Mouse (Mus musculus) forebrain, embryonic 13.5 days (tissue): ENCODE data around the gene Osbpl2. TPM values are rescaled to one million over a fixed set of nuclear protein-coding genes. Genes with fewer than 3 reads are reported as not detected.

Source experiments
- ATAC-seq: fragments of 200-750 bp; cut with Nextera tagmentation; 2 replicates; pipeline ENCODE4 v1.8.0; 2017
- H3K27ac ChIP-seq: fragments of 300-500 bp; sonication (generic); 2 replicates; pipeline ENCODE4 v1.5.1; 2015; ENCODE audit warnings: inconsistent platforms, mild to moderate bottlenecking, moderate library complexity
- H3K27me3 ChIP-seq: fragments of 300-500 bp; sonication (generic); 2 replicates; pipeline ENCODE4 v1.6.1; 2015; ENCODE audit warnings: mild to moderate bottlenecking, inconsistent platforms
- H3K36me3 ChIP-seq: fragments of 300-500 bp; sonication (generic); 2 replicates; pipeline ENCODE4 v1.6.1; 2015; ENCODE audit warnings: mild to moderate bottlenecking, inconsistent platforms; ENCODE audit not compliant: poor library complexity, severe bottlenecking
- H3K4me1 ChIP-seq: fragments of 300-500 bp; sonication (generic); 2 replicates; pipeline ENCODE4 v1.6.1; 2015; ENCODE audit warnings: inconsistent platforms
- H3K4me2 ChIP-seq: fragments of 300-500 bp; sonication (generic); 2 replicates; pipeline ENCODE4 v1.6.1; 2015; ENCODE audit warnings: inconsistent platforms, mild to moderate bottlenecking, moderate library complexity
- H3K4me3 ChIP-seq: fragments of 300-500 bp; sonication (generic); 2 replicates; pipeline ENCODE4 v1.5.1; 2015; ENCODE audit warnings: mild to moderate bottlenecking, inconsistent platforms
- H3K9ac ChIP-seq: fragments of 300-500 bp; sonication (generic); 2 replicates; pipeline ENCODE4 v1.6.1; 2015; ENCODE audit warnings: mild to moderate bottlenecking, inconsistent platforms
- H3K9me3 ChIP-seq: fragments of 300-500 bp; sonication (generic); replicated peaks from 2 replicates; pipeline ENCODE4 v1.6.1; 2016; ENCODE audit warnings: inconsistent platforms
- WGBS: fragments of 180-500 bp; shearing (Covaris S2); methylation state at CpG from one replicate; pipeline ENCODE4 v1.1.7; 2015; 5-methylcytosine and 5-hydroxymethylcytosine counted together
- polyA plus RNA-seq: library from polyadenylated mRNA; unstranded; fragments of >200 nt; fragmentation: Nextera tagmentation; extraction: Ambion mirVana; gene quantifications from 2 replicates; pipeline ENCODE4 v1.2.1, GENCODE M21; 2015

Osbpl2 gene
- polyA plus RNA-seq, 1 experiment from 2014 or later, result 48.8 TPM

DNA sequence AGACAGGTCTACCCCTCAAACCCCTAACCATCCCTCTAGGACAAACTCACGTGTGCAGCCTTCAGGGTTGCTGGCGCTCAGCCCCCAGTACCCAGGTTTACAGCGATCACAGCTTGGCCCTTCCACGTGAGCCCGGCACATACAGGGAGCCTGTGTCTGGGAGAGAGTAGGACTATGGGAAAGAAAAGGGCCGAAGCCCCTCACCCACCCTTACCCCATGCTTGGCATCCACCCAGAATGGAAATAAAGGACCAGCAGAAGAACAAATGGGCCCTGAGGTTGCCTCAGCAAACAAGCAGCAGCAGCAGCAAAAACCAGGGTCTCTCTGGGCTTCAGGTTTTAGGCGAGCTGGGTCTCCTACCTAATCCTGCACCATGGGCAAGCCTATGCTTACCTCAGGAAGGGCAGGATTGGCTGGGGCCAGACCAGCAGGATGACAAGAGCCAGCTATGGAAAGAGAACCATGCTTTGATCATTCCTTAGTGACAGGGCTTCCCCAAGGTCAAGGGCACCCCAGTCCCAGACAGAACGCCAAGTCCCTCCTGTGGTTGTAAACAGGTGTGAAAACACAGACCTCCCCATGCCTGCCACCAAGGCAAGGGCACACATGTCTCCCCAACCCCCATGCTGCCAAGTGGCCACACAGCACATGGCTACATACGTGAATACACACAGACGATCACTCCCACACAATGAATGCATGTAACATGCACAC is 78.4 kb downstream of the Osbpl2 start:
- Histone ChIP-seq H3K9ac (no peak overlapping the region), H3K27me3 (no peaks in the 10 kb centered on the region), H3K4me1 (peaks cover 11% of the 10 kb centered on the region), H3K27ac (peak overlapping the region; percentile 51; the same call in 1 of the 2 replicates), H3K9me3 (no peaks in the 10 kb centered on the region), H3K4me2 (no peak overlapping the region), H3K4me3 (no peak overlapping the region), H3K36me3 (no peaks in the 10 kb centered on the region)
- ATAC-seq, result peak; percentile 51; the same call in 1 of the 2 replicates
- WGBS, result 73% methylated on average over 10 of the region's 10 CpGs

DNA sequence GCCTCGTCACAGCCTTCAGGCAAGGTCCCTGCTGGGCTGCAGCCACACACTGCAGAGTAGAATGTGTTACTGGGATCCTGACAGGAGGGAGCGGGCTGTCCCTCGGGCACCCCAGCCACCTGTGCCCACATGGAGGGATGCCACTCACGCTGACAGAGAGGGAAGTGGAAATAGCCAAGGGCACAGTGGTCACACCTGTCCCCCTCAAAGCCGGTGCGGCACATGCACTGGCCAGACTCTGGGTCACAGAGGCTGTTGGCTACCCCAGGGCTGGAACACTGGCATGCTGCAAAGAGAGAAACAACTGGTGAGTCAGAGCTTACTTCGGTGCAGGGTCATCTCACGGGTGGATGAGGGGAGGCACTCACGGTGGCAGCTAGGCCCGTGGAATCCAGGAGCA is 79.7 kb downstream of the Osbpl2 start:
- WGBS, result 94% methylated on average over 10 of the region's 10 CpGs
- Histone ChIP-seq H3K4me2 (no peak overlapping the region), H3K4me1 (peaks cover 11% of the 10 kb centered on the region), H3K4me3 (no peak overlapping the region), H3K9me3 (no peaks in the 10 kb centered on the region), H3K27ac (0 out of 2 replicates have a peak overlapping the region, but pooled peaks have one; percentile 25), H3K27me3 (no peaks in the 10 kb centered on the region), H3K9ac (no peak overlapping the region), H3K36me3 (no peaks in the 10 kb centered on the region)
- no peak for ATAC-seq

DNA sequence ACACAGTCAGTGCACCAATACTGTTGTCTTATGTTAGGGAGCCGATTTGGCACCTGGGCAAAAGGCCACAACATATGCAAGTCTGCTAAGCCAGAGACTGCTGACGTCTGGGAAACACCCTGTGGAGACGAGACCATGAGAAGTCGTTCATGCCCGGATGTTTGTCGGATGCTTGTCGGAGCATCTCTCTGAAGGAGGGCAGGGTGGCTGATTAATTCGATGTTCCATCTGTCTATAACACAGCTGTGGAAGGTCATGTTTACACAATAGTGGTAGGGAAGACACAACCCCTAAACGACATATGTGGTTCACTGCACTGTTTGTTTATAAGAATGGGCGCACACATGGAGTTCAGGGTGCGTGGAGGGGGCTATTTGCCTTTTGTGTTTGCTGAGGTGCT is 81.6 kb downstream of the Osbpl2 start:
- H3K4me2 ChIP-seq, result no peak overlapping the region
- 68% methylated on average over 11 of the region's 11 CpGs for WGBS
- no peak for ATAC-seq
- no peaks in the 10 kb centered on the region for H3K9me3 ChIP-seq
- no peak overlapping the region for H3K27ac ChIP-seq
- H3K9ac ChIP-seq, result no peak overlapping the region
- no peaks in the 10 kb centered on the region for H3K36me3 ChIP-seq
- H3K27me3 ChIP-seq, result no peaks in the 10 kb centered on the region
- no peak overlapping the region for H3K4me3 ChIP-seq
- peaks cover 11% of the 10 kb centered on the region for H3K4me1 ChIP-seq

DNA sequence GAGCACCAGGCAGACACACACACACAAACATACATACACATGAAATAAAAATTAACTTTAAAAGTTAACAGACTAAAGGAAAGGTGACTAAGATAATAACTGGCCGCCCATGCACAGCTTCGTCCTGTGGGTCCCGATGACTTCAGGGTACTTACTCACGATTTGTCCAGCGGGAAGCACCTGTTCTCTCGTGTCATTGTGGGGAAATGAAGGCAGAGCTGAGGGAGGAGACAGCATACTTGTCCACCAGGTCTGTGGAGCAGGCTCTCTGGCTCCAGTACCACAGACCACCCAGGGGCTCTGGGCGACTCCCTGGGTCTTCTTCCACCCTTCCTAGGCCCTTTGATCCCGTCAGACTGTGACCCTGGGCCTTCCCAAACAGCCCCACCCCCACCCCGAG is 82.2 kb downstream of the Osbpl2 start:
- H3K36me3 ChIP-seq, result no peaks in the 10 kb centered on the region
- ATAC-seq, result no peak
- H3K4me3 ChIP-seq, result no peak overlapping the region
- no peaks in the 10 kb centered on the region for H3K9me3 ChIP-seq
- H3K4me1 ChIP-seq, result peaks cover 11% of the 10 kb centered on the region
- H3K9ac ChIP-seq, result no peak overlapping the region
- no peak overlapping the region for H3K27ac ChIP-seq
- H3K4me2 ChIP-seq, result no peak overlapping the region
- no peaks in the 10 kb centered on the region for H3K27me3 ChIP-seq
- 78% methylated on average over 9 of the region's 9 CpGs for WGBS

DNA sequence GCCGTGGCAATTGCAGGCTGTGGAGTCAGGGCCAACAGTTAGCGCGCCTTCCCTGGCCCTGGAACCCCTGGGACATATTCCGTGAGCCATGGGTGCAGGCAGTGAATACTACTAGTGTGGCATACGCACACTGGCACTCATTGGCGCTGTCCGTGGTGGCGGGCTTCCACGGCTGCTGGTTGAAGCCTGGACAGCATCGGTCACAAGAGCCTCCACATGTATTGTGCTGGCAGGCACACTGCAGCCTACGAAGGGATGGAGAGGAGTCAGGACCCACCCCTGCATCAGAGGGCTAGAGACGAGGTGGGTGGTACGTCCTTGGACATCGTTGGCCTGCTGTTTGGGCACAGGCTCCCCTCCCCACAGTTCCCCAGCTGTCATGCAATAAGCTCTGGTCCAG is 83.2 kb downstream of the Osbpl2 start:
- 93% methylated on average over 14 of the region's 14 CpGs for WGBS
- H3K36me3 ChIP-seq, result no peaks in the 10 kb centered on the region
- no peak for ATAC-seq
- H3K27me3 ChIP-seq, result no peaks in the 10 kb centered on the region
- no peak overlapping the region for H3K4me2 ChIP-seq
- no peaks in the 10 kb centered on the region for H3K9me3 ChIP-seq
- H3K4me1 ChIP-seq, result peaks cover 8% of the 10 kb centered on the region
- H3K27ac ChIP-seq, result no peak overlapping the region
- no peak overlapping the region for H3K9ac ChIP-seq
- no peak overlapping the region for H3K4me3 ChIP-seq

DNA sequence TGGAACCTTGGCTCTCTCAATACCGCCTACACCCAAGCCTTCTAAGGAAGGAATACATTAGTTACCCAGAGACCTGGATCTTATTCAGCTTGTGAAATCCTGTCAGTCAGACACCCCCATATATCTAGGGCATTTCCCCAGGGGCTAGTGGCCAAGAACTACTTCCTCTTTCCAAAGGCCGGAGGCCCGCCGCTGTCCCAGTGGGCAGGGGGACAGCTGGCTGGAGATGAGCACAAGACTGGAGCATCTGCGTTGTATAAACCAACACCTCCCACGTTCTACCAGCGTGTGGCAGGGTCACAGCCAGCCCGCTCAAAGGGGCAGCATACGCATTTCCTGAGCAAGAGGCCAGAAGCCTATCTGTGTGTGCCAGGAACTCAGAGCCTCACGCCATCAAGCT is 83.7 kb downstream of the Osbpl2 start:
- Histone ChIP-seq H3K4me1 (peaks cover 4% of the 10 kb centered on the region; the same call in 1 of the 2 replicates), H3K9me3 (no peaks in the 10 kb centered on the region), H3K9ac (no peak overlapping the region), H3K4me3 (no peak overlapping the region), H3K4me2 (no peak overlapping the region), H3K27me3 (no peaks in the 10 kb centered on the region), H3K36me3 (no peaks in the 10 kb centered on the region), H3K27ac (no peak overlapping the region)
- 85% methylated on average over 10 of the region's 10 CpGs for WGBS
- no peak for ATAC-seq

DNA sequence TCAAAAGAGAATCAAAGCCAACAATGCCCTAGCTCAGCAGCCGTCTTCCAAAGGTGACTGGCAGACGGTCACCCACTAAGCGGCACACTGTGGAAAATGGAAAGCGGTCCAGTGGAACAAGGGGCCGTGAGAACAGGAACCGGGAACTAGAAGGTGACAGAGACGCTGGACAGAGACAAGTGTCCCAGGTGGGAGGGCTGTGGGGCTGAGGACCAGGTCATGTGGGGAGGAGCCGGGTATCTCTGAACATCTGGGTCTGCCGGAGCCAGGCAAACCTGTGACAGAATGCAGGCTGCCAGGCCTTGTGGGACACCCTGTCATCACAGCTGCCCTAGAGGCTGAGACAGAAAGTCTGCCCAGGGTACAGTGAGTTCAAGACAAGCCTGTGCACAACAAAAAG is 85.4 kb downstream of the Osbpl2 start:
- Histone ChIP-seq H3K9ac (no peak overlapping the region), H3K27ac (peak overlapping the region; percentile 61), H3K9me3 (no peaks in the 10 kb centered on the region), H3K27me3 (no peaks in the 10 kb centered on the region), H3K4me3 (no peak overlapping the region), H3K4me2 (no peak overlapping the region), H3K4me1 (peaks cover 4% of the 10 kb centered on the region; the same call in 1 of the 2 replicates), H3K36me3 (no peaks in the 10 kb centered on the region)
- ATAC-seq, result no peak
- WGBS, result 91% methylated on average over 9 of the region's 9 CpGs

DNA sequence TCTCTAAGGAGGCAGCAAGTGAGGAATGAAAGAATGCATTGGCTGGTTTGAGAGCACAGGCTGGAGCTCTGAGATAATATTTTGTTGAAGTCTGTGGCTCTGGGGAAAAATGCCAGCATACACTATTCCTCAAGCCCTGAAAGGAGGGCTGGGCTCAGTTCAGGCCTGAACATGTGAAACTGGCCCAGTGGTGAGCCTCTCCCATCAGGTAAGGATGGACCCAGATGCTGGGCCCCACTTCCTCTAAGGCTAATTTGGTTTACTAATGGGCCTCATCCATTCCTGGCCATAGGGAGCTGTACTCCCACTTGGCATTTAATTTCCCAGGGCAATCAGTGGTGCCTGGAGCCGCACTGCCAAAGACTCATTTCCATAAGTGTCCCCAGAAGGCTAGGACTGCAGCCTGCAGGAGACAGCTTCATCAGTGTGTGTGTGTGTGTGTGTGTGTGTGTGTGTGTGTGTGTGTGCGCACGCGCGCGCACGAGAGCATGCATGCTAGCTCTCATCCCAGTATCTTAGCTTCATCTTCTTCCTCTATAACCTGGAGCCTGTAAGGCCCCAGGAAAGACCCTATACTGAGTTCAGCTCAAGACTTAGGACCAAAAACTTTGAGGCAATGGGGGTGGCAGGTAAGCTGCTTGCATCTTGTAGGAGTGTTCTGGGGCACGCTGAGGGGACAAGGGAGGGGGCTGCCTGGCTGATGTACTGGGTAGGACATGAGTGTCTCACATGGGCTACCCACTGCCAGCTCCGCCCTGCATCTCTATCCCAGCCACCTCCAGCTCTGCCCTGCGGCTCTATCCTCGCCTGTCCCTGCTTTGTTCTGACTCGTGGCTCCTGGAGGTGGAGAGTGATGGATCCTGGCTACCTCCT is 86.2 kb downstream of the Osbpl2 start:
- H3K4me2 ChIP-seq, result no peak overlapping the region
- ATAC-seq, result no peak
- H3K4me3 ChIP-seq, result no peak overlapping the region
- no peak overlapping the region for H3K9ac ChIP-seq
- 85% methylated on average over 12 of the region's 12 CpGs for WGBS
- H3K36me3 ChIP-seq, result no peaks in the 10 kb centered on the region
- H3K4me1 ChIP-seq, result peaks cover 4% of the 10 kb centered on the region; the same call in 1 of the 2 replicates
- H3K27me3 ChIP-seq, result no peaks in the 10 kb centered on the region
- H3K27ac ChIP-seq, result peak overlapping the region; percentile 61
- H3K9me3 ChIP-seq, result no peaks in the 10 kb centered on the region

DNA sequence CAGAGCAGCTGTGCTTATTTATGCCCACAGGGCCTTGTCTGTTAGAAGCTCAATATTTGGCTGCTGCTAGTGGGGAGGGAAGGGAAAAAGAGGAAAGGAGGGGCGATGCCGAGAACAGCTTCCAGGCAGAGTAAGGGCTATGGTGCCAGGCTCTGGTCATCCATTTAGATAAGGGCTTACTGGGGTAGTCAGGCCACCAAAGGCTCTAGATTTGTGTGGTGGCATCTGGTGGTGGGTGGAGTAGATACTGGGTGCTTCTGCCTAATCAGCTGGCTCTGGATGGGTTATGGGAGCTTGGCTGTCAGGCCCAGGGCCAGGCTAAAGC is 86.8 kb downstream of the Osbpl2 start:
- Histone ChIP-seq H3K36me3 (no peaks in the 10 kb centered on the region), H3K27ac (peak overlapping the region; percentile 51; the same call in 1 of the 2 replicates), H3K4me1 (peaks cover 4% of the 10 kb centered on the region; the same call in 1 of the 2 replicates), H3K27me3 (no peaks in the 10 kb centered on the region), H3K4me3 (no peak overlapping the region), H3K9ac (no peak overlapping the region), H3K4me2 (no peak overlapping the region), H3K9me3 (no peaks in the 10 kb centered on the region)
- WGBS, result 88% methylated on average over 2 of the region's 2 CpGs
- ATAC-seq, result no peak

DNA sequence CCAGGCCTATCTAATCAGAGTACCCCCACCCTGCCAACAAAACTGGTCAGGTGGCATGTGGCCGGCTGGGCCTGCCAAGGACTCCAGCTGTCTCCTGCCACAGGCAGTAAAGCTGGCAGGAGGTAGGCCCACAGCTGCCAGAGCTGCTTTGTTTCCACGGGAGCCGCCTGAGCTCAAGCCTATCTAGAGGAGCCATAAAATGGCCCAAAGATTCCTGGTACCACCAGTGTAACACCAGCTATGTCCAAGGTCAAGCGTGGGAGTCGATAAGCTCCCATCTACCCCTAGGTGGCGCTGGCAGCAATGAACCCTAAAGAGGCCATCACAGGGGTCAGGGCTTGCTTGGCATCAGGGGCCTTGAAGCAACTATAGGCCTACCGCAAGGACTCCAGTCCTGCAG is 88.7 kb downstream of the Osbpl2 start:
- Histone ChIP-seq H3K9ac (no peak overlapping the region), H3K9me3 (peaks cover 3% of the 10 kb centered on the region; the same call in 1 of the 2 replicates), H3K27ac (no peak overlapping the region), H3K4me2 (no peak overlapping the region), H3K27me3 (no peaks in the 10 kb centered on the region), H3K36me3 (no peaks in the 10 kb centered on the region), H3K4me3 (no peak overlapping the region), H3K4me1 (peaks cover 4% of the 10 kb centered on the region; the same call in 1 of the 2 replicates)
- 65% methylated on average over 7 of the region's 7 CpGs for WGBS
- no peak for ATAC-seq

DNA sequence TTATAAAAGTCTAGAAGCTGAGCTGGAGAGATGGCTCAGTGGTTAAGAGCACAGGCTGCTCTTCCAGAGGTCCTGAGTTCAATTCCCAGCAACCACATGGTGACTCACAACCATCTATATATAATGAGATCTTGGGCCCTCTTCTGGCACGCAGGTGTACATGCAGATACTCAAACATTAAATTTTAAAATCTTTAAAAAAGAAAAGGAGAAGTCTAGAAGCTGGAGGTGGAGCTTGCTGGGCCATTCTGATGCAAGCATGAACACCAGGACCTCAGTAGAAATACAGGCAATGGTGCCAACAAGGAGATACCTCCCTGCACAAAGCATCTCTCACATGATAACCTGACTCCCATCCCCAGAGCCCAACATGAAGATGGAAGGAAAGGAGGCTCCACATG is 89.9 kb downstream of the Osbpl2 start:
- WGBS, result 77% methylated on average over 1 of the region's 1 CpGs
- H3K36me3 ChIP-seq, result no peaks in the 10 kb centered on the region
- H3K27ac ChIP-seq, result no peak overlapping the region
- no peak for ATAC-seq
- peaks cover 4% of the 10 kb centered on the region; the same call in 1 of the 2 replicates for H3K4me1 ChIP-seq
- no peaks in the 10 kb centered on the region for H3K27me3 ChIP-seq
- peaks cover 3% of the 10 kb centered on the region; the same call in 1 of the 2 replicates for H3K9me3 ChIP-seq
- H3K4me2 ChIP-seq, result no peak overlapping the region
- no peak overlapping the region for H3K4me3 ChIP-seq
- H3K9ac ChIP-seq, result no peak overlapping the region

DNA sequence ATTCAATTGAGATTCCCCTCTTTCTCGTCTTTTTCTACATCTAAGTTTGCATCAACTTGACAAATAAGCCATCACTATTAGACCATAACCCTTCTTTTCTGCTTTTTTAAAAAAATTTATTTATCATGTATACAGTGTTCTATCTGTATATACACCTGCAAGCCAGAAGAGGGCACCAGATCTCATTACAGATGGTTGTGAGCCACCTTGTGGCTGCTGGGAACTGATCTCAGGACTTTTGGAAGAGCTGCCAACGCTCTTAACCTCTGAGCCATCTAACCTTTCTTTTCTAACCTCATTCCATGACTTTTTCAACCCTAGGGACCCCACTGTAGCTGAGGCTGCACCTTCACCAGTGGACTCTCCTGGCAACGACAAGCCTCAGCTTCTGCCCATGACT is 93.1 kb downstream of the Osbpl2 start:
- H3K4me1 ChIP-seq, result peaks cover 8% of the 10 kb centered on the region; the same call in 1 of the 2 replicates
- H3K4me2 ChIP-seq, result no peak overlapping the region
- no peak overlapping the region for H3K9ac ChIP-seq
- H3K36me3 ChIP-seq, result no peaks in the 10 kb centered on the region
- 93% methylated on average over 3 of the region's 3 CpGs for WGBS
- no peaks in the 10 kb centered on the region for H3K27me3 ChIP-seq
- no peak overlapping the region for H3K27ac ChIP-seq
- H3K9me3 ChIP-seq, result peaks cover 3% of the 10 kb centered on the region; the same call in 1 of the 2 replicates
- no peak overlapping the region for H3K4me3 ChIP-seq
- ATAC-seq, result no peak
